ENCODE assay signal across 8 mouse cellular contexts in the genomic region with DNA sequence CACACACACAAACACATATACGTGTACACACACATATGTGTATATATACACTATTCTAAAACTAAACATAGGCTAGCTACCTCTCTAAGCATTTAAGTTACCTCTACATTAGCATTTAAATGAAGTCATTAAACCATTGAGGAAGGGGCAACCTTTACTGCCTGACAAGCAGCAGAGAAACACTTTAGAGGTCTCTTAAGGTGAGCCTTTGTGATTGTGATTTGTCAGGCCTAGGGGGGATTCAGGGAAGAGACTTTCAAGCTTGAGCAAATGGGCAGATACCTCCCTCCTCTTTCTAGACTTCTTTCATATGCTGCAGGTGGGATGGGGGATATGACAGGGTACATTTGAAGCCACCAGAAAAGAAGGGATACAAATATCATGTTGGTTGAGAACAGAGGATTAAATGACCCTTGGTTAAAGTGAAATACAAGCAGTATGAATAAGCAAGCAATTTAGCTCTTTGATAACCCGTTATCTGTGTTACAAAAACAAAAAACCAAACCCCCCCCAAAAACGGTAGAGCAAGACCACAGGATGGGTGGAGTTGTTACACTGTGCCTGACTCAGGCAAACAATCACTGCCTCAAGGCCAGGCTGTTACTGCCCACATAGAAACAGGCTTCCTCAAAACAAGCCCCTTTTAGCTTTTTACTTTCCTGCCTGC. TPM values are rescaled to one million over a fixed set of nuclear protein-coding genes. Genes with fewer than 3 reads are reported as not detected.
DNase-seq lines count a peak whose midpoint lies in the region; ATAC-seq and TF ChIP-seq lines count a peak whose summit lies in the region.

No protein-coding gene starts in this region.

- no peaks in the 10 kb centered on the region; the same call in 1 of the 2 replicates for H3K4me1 ChIP-seq in heart, embryonic 11.5 days (ENCODE audit: control insufficient read depth, insufficient read depth, low read length)
- H3K4me1 ChIP-seq in liver, embryonic 14.5 days (replicated peaks; ENCODE audit: control insufficient read depth in 2 of 2, insufficient read depth in 2 of 2, low read length in 1 of 2) = peaks cover 8 to 26% of the 10 kb centered on the region in 2 experiments
- no peaks in the 10 kb centered on the region for H3K4me1 ChIP-seq in olfactory bulb, adult 2 months (ENCODE audit: control insufficient read depth, insufficient read depth, low read length)

- peak overlapping the region; percentile 96 for H3K9ac ChIP-seq in heart, embryonic 11.5 days (ENCODE audit: low read depth, low read length)
- no peak overlapping the region; the same call in 1 of the 2 replicates for H3K9ac ChIP-seq in liver, embryonic 14.5 days (replicated peaks)

- peak overlapping the region; percentile 89 for H3K27ac ChIP-seq in heart, embryonic 11.5 days (ENCODE audit: low read depth, low read length)
- H3K27ac ChIP-seq in liver, embryonic 14.5 days = no peak overlapping the region
- H3K27ac ChIP-seq in olfactory bulb, adult 2 months (ENCODE audit: insufficient read depth, low read depth, low read length) = peak overlapping the region; percentile 59; the same call in 1 of the 2 replicates

- H3K9me3 ChIP-seq in heart, embryonic 11.5 days (replicated peaks; ENCODE audit: control insufficient read depth, low read length) = no peaks in the 10 kb centered on the region
- no peaks in the 10 kb centered on the region for H3K9me3 ChIP-seq in liver, embryonic 14.5 days (ENCODE audit: control insufficient read depth, low read length)

- no peak for TF ChIP-seq CTCF in liver, embryonic 14.5 days (IDR thresholded peaks at IDR 0.05; ENCODE audit: low read depth)
- TF ChIP-seq CTCF in olfactory bulb, adult 2 months (IDR thresholded peaks at IDR 0.05; ENCODE audit: insufficient read depth, low read depth, low read length) = no peak

- TF ChIP-seq POLR2A in olfactory bulb, adult 2 months (IDR thresholded peaks at IDR 0.05; ENCODE audit: insufficient read depth, low read depth, low read length) = no peak

- intact Hi-C loops in heart, postnatal 14 days (cut with DNase I) = loop anchor here (10.0 kb wide), 1 partner anchor 157 kb away; a partner anchor contains a TSS

- peak overlapping the region; percentile 75 for H3K4me3 ChIP-seq in heart, embryonic 11.5 days (ENCODE audit: low read depth, low read length)
- peak overlapping the region; percentile 64 to 85 for H3K4me3 ChIP-seq in liver, embryonic 14.5 days (ENCODE audit: insufficient read depth in 1 of 2, low read depth in 2 of 2, low read length in 2 of 2)
- no peak overlapping the region for H3K4me3 ChIP-seq in olfactory bulb, adult 2 months (ENCODE audit: insufficient read depth, low read depth, low read length)

- no peak for ATAC-seq in heart, embryonic 11.5 days (replicated peaks; ENCODE audit: insufficient number of reproducible peaks, low FRiP score, low TSS enrichment)
- ATAC-seq in granulocyte monocyte progenitor cell, adult 5-6 weeks (replicated peaks; ENCODE audit: poor library complexity, severe bottlenecking) = 0 out of 2 replicates have a peak, but pooled peaks have one; percentile 11
- no peak for ATAC-seq in liver, embryonic 14.5 days (ENCODE audit: insufficient read depth)

- no peak for TF ChIP-seq EP300 in liver, embryonic 14.5 days (IDR thresholded peaks at IDR 0.05; ENCODE audit: low read depth)

- DNase-seq in heart, postnatal 14 days = no peak
- peak; percentile 94 for DNase-seq in R1 (ENCODE audit: low read depth, low spot score)
- DNase-seq in liver, embryonic 14.5 days (ENCODE audit: low read depth in 3 of 3, low spot score in 3 of 3) = peak in 2 of 3 experiments; percentile 11 to 12
- no peak for DNase-seq in frontal cortex, adult 2 months (ENCODE audit: extremely low spot score in 1 of 2, low spot score in 1 of 2)
- no peak for DNase-seq in right cerebral cortex, postnatal 10 days (ENCODE audit: low spot score in 2 of 2)

- no peaks in the 10 kb centered on the region for H3K36me3 ChIP-seq in heart, embryonic 11.5 days (ENCODE audit: control insufficient read depth, insufficient read depth, low read length)
- no peaks in the 10 kb centered on the region for H3K36me3 ChIP-seq in liver, embryonic 14.5 days (replicated peaks; ENCODE audit: control insufficient read depth, insufficient read depth, low read depth)

- H3K4me2 ChIP-seq in heart, embryonic 11.5 days = peak overlapping the region; percentile 58
- peak overlapping the region; percentile 79 for H3K4me2 ChIP-seq in liver, embryonic 14.5 days (ENCODE audit: low read depth)

- WGBS in heart, embryonic 11.5 days (ENCODE audit: insufficient replicate concordance) = 63% methylated on average over 3 of the region's 3 CpGs
- WGBS in liver, embryonic 14.5 days (ENCODE audit: insufficient replicate concordance) = 24% methylated on average over 3 of the region's 3 CpGs
- WGBS in olfactory bulb, adult 2 months = 50% methylated on average over 3 of the region's 3 CpGs

- H3K27me3 ChIP-seq in heart, embryonic 11.5 days (ENCODE audit: control insufficient read depth, insufficient read depth, low read length) = no peaks in the 10 kb centered on the region
- H3K27me3 ChIP-seq in liver, embryonic 14.5 days (ENCODE audit: control insufficient read depth, insufficient read depth, low read length) = no peaks in the 10 kb centered on the region

RNA-seq across cellular contexts. Expression of a gene that starts 1.2 kb away (rescaled TPM):
- 70.3 and 71.7 TPM in 2 replicates for polyA plus RNA-seq in heart, embryonic 11.5 days (2014; fragmentation: Nextera tagmentation; extraction: Ambion mirVana)
- total RNA-seq in heart, postnatal 14 days (2021) = 10 to 100 TPM; 23.6 to 28.0 TPM
- total RNA-seq in granulocyte monocyte progenitor cell, adult 5-6 weeks (2014; fragmentation: Nextera tagmentation) = 65.4 and 71.1 TPM in 2 replicates
- 137 and 164 TPM in 2 replicates for total RNA-seq in granulocyte monocyte progenitor cell, adult 5-6 weeks (2017)
- 12.7 and 20.6 TPM in 2 replicates for polyA plus RNA-seq in liver, embryonic 14.5 days (2012; rRNA removed)
- polyA plus RNA-seq in liver, embryonic 14.5 days (2014; fragmentation: Nextera tagmentation; extraction: Ambion mirVana) = 32.2 and 32.5 TPM in 2 replicates
- not detected in 2 replicates for polyA plus RNA-seq in olfactory bulb, adult 2 months (2012; ENCODE audit: insufficient read depth, insufficient read length, low replicate concordance, missing spikeins)
- polyA plus RNA-seq in frontal cortex, adult 2 months (2012; rRNA removed) = 31.3 and 35.8 TPM in 2 replicates

Comparison
In these comparisons a context has a peak if more than half of its experiments do, and no peak if none do; other contexts are left out.
1. DNase-seq: peak in R1 (single experiment) and liver, embryonic 14.5 days (2 of 3); none in heart, postnatal 14 days (0 of 2), frontal cortex, adult 2 months (0 of 2) and right cerebral cortex, postnatal 10 days (0 of 2).